ENCODE assay signal across 10 mouse cellular contexts in genomic region chr8:46777760-46778460, GRCm38 (mm10). TPM values are rescaled to one million over a fixed set of nuclear protein-coding genes. Genes with fewer than 3 reads are reported as not detected.
A peak's percentile ranks its signal among the peaks of the same experiment; 100 is the strongest.
DNase-seq lines count a peak whose midpoint lies in the region; ATAC-seq and TF ChIP-seq lines count a peak whose summit lies in the region.
"Had no signal": no experiment of that assay in that cellular context is flagged by ENCODE, and none has a peak within 500 bp of the region (broad histone marks: within the 10 kb centered on the region; RNA-seq: fewer than 3 reads in every experiment).

No protein-coding gene starts in this region.

- no peak for TF ChIP-seq CTCF in gastrocnemius, adult 2 months (IDR thresholded peaks at IDR 0.05)
- no peak for TF ChIP-seq CTCF in lung, postnatal 0 days (IDR thresholded peaks at IDR 0.05)

- H3K27me3 ChIP-seq in lung, postnatal 0 days (replicated peaks; ENCODE audit: insufficient read depth, low read length): no peaks in the 10 kb centered on the region
- H3K27me3 ChIP-seq in forebrain, embryonic 12.5 days: no peaks in the 10 kb centered on the region
- H3K27me3 ChIP-seq: liver, embryonic 13.5 days had no signal

- peaks cover 3% of the 10 kb centered on the region; the same call in 1 of the 2 replicates for H3K4me1 ChIP-seq in lung, postnatal 0 days (ENCODE audit: insufficient read depth, low read depth, low read length)
- H3K4me1 ChIP-seq in forebrain, embryonic 12.5 days: 0 out of 2 replicates have a peak, but pooled peaks cover under 1% of the 10 kb centered on the region

- no peak overlapping the region for H3K4me3 ChIP-seq in gastrocnemius, adult 2 months
- H3K4me3 ChIP-seq in lung, postnatal 0 days (ENCODE audit: low read depth, low read length): no peak overlapping the region
- H3K4me3 ChIP-seq in forebrain, embryonic 12.5 days (replicated peaks): no peak overlapping the region
- H3K4me3 ChIP-seq: liver, embryonic 13.5 days had no signal

- 0 out of 2 replicates have a peak overlapping the region, but pooled peaks have one; percentile 6 for H3K4me2 ChIP-seq in lung, postnatal 0 days (replicated peaks; ENCODE audit: low read depth, low read length)
- H3K4me2 ChIP-seq in forebrain, embryonic 12.5 days: no peak overlapping the region
- H3K4me2 ChIP-seq: liver, embryonic 13.5 days had no signal

- H3K27ac ChIP-seq in gastrocnemius, adult 2 months: peak overlapping the region; percentile 21; the same call in 1 of the 2 replicates
- peak overlapping the region; percentile 67 for H3K27ac ChIP-seq in lung, postnatal 0 days (ENCODE audit: low read length)
- H3K27ac ChIP-seq in forebrain, embryonic 12.5 days: no peak overlapping the region
- H3K27ac ChIP-seq: liver, embryonic 13.5 days had no signal

- no peaks in the 10 kb centered on the region for H3K36me3 ChIP-seq in lung, postnatal 0 days (ENCODE audit: insufficient read depth, low read length)
- peaks cover 3% of the 10 kb centered on the region for H3K36me3 ChIP-seq in forebrain, embryonic 12.5 days (replicated peaks)

- TF ChIP-seq EP300 in lung, postnatal 0 days (IDR thresholded peaks at IDR 0.05): peak; percentile 74

- peak; percentile 61 for DNase-seq in gastrocnemius, adult 2 months
- DNase-seq in gastrocnemius, adult 8-10 months (ENCODE audit: low spot score in 2 of 2): no peak
- DNase-seq in adrenal gland, adult 8-10 months: peak; percentile 36
- peak; percentile 44 for DNase-seq in heart, postnatal 25 days (ENCODE audit: low spot score)
- DNase-seq in lung, postnatal 0 days (ENCODE audit: low spot score): peak; percentile 92
- no peak for DNase-seq in left cerebral cortex, adult 11 months (ENCODE audit: low spot score)
- no peak for DNase-seq in c-Kit-positive CD71-positive TER-119-positive erythroid progenitor cells, embryonic 14.5 days (ENCODE audit: low spot score)
- DNase-seq: liver, embryonic 13.5 days had no signal

- no peaks in the 10 kb centered on the region for H3K9me3 ChIP-seq in lung, postnatal 0 days (ENCODE audit: low read length)
- H3K9me3 ChIP-seq in forebrain, embryonic 12.5 days: 0 out of 2 replicates have a peak, but pooled peaks cover 5% of the 10 kb centered on the region
- H3K9me3 ChIP-seq: liver, embryonic 13.5 days had no signal

- WGBS in lung, postnatal 0 days: 48% methylated on average over 10 of the region's 10 CpGs
- WGBS in forebrain, embryonic 12.5 days: 94% methylated on average over 10 of the region's 10 CpGs

- H3K9ac ChIP-seq in lung, postnatal 0 days (replicated peaks; ENCODE audit: low read depth): no peak overlapping the region
- no peak overlapping the region for H3K9ac ChIP-seq in forebrain, embryonic 12.5 days
- H3K9ac ChIP-seq: liver, embryonic 13.5 days had no signal

- ATAC-seq in lung, postnatal 0 days: peak; percentile 92
- no peak for ATAC-seq in forebrain, embryonic 12.5 days (ENCODE audit: low FRiP score)
- ATAC-seq: activated CD4-positive, CD25-positive, alpha-beta regulatory T cell, adult 4 months had no signal

- intact Hi-C loops in gastrocnemius, adult 2 months (cut with DNase I): no loop called here
- intact Hi-C loops in heart, postnatal 25 days (cut with DNase I): no loop called here

RNA-seq across cellular contexts. Expression of gene Irf2, which starts 38.4 kb away (rescaled TPM):
- total RNA-seq in gastrocnemius, adult 2 months (2021): 10 to 100 TPM; 40.0 to 41.8 TPM
- total RNA-seq in gastrocnemius, adult 8-10 months (2022): 10 to 100 TPM; 24.9 to 35.0 (median 31.2) TPM
- total RNA-seq in adrenal gland, adult 8-10 months (2022): 10 to 100 TPM; 55.9 to 62.2 (median 60.3) TPM
- total RNA-seq in heart, postnatal 25 days (2021): 10 to 100 TPM; 40.4 to 45.4 TPM
- polyA plus RNA-seq in lung, postnatal 0 days (2015; fragmentation: Nextera tagmentation; extraction: Ambion mirVana): 64.9 and 75.4 TPM in 2 replicates
- polyA plus RNA-seq in forebrain, embryonic 12.5 days (2016; fragmentation: Nextera tagmentation; extraction: Ambion mirVana): 11.5 and 11.7 TPM in 2 replicates

Comparison
In these comparisons a context has a peak if more than half of its experiments do, and no peak if none do; other contexts are left out.
1. DNase-seq: peak in gastrocnemius, adult 2 months (single experiment), adrenal gland, adult 8-10 months (single experiment), heart, postnatal 25 days (single experiment) and lung, postnatal 0 days (single experiment); none in gastrocnemius, adult 8-10 months (0 of 2), left cerebral cortex, adult 11 months (single experiment) and c-Kit-positive CD71-positive TER-119-positive erythroid progenitor cells, embryonic 14.5 days (single experiment).